Mouse (Mus musculus) CD4-positive, CD25-positive, alpha-beta regulatory T cell, adult 2 months (primary cell): ENCODE results near the gene Mpzl1.
"Not testable (repeated sequence)": the region's sequence is repeated elsewhere in the genome, so short reads cannot be mapped to it uniquely, and the experiment has no call there.

Source experiments
- DNase-seq: peaks from one replicate; pipeline ENCODE4 v3.0.0-alpha.2; 2012; ENCODE audit warnings: low read depth, low spot score

Gene Mpzl1

GRCm38 (mm10) chr1:165634151-165634884, at the start of gene Mpzl1:
TSS of gene Mpzl1 (minus strand) at chr1:165634538.
- peak; percentile 96 for DNase-seq

DNA sequence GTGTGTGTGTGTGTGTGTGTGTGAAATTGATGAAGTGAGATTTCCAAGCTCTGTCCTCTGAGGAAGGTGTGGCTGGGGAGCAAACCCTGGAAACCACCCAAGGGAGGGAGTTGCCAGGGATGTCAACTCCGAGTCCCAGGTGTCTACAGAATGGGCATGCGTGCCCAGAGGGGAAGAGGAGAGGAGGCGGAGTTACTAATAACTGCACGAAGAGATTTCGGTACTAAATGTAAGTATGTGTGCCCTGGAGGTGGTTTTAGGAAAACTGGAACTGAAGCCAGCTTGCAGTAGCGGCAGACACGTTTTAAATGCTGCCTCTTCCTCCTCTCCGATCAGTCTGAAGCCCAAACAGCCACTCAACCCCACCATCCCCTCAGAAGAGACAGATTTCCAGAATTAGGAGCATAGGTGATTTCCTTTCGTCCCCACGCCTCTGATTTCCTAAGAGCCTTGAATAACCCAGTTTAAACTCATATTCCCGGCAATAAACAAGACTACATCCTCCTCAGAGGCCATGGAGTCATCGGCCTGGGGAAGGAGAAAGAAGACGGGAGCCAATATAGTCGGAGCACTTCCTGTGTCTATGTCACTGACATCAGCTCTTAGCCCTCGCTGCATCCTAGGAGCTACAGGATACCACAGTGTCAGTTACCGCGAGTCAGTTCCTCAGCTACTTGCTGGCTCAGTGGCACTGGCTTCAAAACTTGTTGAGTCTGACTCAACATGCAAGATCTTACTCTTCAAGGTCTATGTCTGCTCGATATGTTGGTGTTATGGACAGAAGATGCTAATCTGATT, 47.9 kb upstream of the Mpzl1 start:
- DNase-seq = peak; percentile 54

DNA sequence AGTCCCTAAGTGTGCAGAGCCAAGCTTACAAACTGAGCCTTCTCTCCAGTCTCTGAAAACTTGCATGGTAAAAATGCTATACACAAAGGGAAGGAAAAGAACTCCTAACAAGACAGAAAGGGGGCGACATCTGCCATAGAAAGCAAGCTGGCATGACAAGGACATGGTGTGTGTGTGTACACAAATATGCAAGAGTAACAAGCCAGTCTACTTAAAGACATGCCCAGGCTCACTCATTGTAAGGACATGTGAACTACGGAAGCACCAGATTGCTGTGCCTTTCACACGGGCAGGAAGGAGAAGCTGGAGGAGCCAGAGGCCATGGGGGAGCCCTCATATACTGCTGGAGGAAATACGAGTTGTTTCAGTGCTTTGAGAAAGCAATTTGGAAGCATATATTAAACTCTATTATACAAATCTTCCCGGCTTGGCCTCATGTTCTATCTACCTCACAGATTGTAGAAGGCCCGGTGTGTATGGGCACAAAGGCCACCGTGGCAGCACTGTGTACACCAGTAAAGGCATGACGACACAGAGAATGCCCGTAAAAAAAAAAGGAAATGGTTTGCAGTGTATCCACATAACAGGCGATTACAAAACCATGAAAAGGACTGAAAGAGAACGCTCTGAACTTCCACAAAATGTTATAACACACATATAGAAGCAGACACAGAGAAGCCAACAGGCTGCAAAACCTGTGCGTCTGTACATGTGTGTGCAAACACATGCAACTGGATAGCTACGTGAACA, 46.9 kb upstream of the Mpzl1 start:
- peak; percentile 51 for DNase-seq

DNA sequence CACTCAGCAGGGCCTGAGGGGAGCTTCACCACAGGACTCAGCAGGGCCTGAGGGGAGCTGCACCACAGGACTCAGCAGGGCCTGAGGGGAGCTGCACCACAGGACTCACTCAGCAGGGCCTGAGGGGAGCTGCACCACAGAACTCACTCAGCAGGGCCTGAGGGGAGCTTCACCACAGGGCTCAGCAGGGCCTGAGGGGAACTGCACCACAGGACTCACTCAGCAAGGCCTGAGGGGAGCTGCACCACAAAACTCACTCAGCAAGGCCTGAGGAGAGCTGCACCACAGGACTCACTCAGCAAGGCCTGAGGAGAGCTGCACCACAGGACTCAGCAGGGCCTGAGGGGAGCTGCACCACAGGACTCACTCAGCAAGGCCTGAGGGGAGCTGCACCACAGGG, 45.7 kb upstream of the Mpzl1 start:
- not testable (repeated sequence) for DNase-seq

GRCm38 (mm10) chr1:165679618-165679997, 45.3 kb upstream of the Mpzl1 start:
- DNase-seq = no peak

DNA sequence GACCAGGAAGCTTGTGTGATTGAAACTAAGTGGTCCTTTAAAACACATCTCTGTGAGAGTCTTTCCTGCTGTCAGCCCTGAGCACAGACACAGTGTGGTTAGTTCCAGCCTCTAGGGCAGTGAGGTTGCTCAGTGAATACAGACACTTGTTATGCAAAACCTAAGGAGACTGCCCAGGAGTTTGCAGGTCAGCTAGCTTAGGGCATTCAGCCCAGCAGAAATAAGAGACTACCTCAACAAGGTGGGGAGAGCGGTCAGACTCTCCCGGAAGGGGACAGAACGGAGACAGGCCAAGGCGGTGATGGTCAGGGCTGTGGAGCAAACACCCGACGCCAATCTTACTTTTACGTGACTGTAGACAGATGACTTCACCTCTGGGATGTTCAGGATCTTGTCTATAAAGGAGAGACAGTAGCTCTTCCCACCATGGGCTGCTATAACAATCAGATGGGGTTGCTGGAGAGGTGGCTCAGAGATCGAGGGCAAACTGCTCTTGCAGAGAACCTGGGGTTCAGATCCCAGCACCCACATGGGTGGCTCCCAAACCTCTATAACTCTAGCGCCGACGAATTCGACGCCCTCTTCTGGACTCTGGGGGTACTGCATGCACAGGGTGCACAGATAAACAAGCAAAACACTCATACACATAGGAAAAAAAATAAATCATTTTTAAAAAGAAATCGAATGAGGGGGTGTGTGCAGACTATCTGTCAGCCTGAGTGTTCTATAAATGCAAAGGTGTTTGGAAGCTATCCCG, 44.7 kb upstream of the Mpzl1 start:
- DNase-seq = peak; percentile 47

- no peak for DNase-seq
Observed at GRCm38 (mm10) chr1:165677558-165677957, 43.2 kb upstream of the Mpzl1 start.

- no peak for DNase-seq
Observed at GRCm38 (mm10) chr1:165676993-165677392, 42.7 kb upstream of the Mpzl1 start.

DNA sequence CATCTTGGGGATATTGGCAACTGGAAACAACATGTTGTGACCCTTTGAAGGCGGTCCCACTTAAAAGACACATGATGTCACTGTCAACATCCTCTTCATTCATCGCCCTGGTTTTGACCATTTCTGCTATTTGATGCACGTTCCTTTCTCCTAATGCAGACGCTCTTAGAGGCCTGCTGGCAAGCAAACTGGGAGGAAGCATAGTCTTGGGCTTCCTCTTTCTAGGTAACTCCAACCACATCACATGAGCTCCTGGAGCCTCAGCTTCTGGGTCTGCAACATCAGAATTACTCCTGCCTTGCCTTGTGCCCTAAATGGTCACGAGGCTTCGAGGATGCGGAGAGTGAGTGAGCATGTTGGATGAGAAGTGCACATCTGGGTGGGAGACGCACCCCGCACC, 40.8 kb upstream of the Mpzl1 start:
- no peak for DNase-seq

DNA sequence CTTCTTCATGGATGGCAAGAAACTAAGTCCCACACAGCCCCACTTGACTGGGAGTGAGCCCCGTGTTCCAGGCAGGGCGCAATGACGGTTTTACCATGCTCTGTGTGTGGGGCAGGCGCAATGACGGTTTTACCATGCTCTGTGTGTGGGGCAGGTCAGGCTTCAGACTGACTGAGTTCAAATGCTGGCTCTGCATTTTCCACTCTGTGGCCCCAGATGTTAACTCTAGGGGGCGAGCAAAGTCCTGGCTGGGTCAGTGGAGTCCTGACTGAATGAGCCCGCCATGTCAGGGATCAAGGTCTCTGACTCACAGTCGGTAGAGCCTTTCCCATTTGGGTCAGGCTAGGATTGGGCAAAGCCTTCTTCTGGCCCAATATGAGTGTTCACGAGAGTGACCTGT, 38.0 kb upstream of the Mpzl1 start:
- DNase-seq = peak; percentile 35

GRCm38 (mm10) chr1:165670056-165670455, 35.7 kb upstream of the Mpzl1 start:
- no peak for DNase-seq

DNA sequence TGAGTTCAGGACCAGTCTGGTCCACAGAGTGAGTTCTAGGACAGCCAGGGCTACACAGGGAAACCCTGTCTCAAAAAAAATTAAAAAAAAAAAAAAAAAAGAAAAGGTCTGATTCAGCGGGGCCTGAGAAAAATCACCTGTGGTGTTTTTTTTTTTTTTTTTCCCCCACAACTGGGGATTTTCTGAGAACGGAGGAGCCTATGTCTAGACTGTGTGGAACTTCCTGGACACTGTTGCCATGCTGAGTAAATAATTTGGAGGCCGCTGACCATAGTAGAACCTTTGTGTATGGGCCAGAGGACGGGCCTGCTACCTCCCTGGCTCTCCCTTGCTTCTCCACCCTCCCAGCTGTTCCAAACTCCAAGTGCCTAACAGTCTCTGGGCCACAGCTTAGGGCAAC, 34.6 kb upstream of the Mpzl1 start:
- DNase-seq = peak; percentile 55

DNA sequence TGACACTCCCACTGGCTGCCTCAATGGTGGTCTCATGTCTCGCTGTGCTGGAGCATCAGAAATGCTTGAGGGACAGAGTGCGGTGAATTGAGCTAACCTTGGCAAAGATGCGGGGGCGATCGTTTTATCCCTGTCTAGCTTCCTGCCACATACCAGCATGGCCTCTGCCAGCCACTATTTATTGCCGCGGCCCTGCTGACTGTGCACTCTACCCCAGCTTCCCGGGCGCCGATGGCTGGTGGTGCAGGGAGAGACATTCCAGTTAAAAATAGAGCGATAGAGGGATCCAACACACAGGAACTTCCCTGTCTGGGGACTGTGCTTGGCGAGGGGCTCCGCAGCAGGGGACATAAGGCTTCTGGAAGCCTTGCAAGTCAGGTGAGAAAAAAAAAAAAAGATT, 33.0 kb upstream of the Mpzl1 start:
- no peak for DNase-seq

GRCm38 (mm10) chr1:165666944-165667343, 32.6 kb upstream of the Mpzl1 start:
- no peak for DNase-seq

- no peak for DNase-seq
Observed at GRCm38 (mm10) chr1:165665758-165666157, 31.4 kb upstream of the Mpzl1 start.

GRCm38 (mm10) chr1:165663277-165663676, 28.9 kb upstream of the Mpzl1 start:
- no peak for DNase-seq

DNA sequence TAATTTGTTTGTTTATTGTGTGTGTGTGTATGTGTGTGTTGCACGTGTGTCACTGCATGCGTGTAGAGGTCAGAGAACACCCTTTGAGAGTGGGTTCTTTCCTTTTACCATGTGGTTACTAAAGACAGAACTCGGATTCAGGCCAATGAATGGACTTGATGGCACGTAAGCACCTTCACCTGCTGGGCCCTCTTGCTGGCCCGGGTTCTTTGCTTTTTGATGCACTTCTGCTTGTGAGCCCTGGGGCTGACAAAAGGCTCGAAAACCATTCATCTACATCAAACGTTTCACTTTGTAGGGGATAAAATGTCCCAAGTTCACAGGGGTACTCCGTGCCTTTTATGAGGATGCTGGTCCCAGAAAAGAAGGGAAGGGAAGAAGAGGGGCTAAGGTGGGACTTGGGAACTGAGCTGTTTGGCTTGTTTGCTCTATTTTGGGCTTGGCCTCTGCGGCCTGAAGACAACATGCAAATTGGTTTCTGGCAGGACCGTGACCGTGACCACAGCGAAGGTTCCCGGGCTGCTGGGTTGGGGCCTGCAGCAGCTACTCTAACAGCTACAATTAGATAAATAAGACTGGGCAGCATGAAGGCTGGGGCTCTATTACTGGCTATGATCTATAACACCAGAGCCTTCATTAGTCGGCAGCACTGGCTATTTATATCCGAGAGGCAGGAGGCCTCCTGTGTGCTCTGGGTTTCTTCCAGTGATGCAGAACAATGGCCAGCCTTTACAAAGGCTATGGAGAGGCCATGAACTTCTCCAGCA, 28.3 kb upstream of the Mpzl1 start:
- no peak for DNase-seq

GRCm38 (mm10) chr1:165661725-165662124, 27.4 kb upstream of the Mpzl1 start:
- DNase-seq = no peak

DNA sequence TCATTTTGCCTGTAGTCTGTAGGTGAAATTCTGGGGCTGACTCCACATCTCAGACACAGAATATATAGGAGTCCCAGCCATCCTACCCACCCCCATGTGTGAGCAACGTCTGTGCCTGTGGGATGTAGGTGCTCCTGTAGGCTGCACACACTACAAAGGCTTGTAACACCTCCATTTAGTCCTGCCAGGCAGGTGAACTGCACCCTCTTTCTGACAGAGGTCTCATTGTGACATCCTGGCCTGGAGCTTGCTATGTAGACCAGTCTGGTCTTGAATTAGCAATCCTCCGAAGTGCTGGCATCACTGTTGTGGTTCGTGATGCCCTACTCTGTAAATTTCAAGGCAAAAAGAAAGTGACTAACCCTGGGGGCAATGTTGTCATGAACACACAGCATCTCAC, 26.9 kb upstream of the Mpzl1 start:
- DNase-seq = no peak

- DNase-seq = peak; percentile 75
Observed at GRCm38 (mm10) chr1:165660774-165661173, 26.4 kb upstream of the Mpzl1 start.

- DNase-seq = peak; percentile 81
Observed at GRCm38 (mm10) chr1:165658602-165659001, 24.3 kb upstream of the Mpzl1 start.
